Mouse (Mus musculus) hindbrain, embryonic 11.5 days (tissue): ENCODE data around the gene Gm16405. TPM values are rescaled to one million over a fixed set of nuclear protein-coding genes. Genes with fewer than 3 reads are reported as not detected.
"Not testable (repeated sequence)": the region's sequence is repeated elsewhere in the genome, so short reads cannot be mapped to it uniquely, and the experiment has no call there.

Source experiments
- ATAC-seq: fragments of 200-750 bp; cut with Nextera tagmentation; 2 replicates; pipeline ENCODE4 v1.8.0; 2017; ENCODE audit warnings: mild to moderate bottlenecking, moderate TSS enrichment, moderate library complexity; ENCODE audit not compliant: low FRiP score
- DNase-seq: peaks from one replicate; pipeline ENCODE4 v3.0.0-alpha.2; 2015; ENCODE audit warnings: low spot score
- H3K27ac ChIP-seq: fragments of 300-500 bp; sonication (generic); 2 replicates; pipeline ENCODE4 v1.5.1; 2014; ENCODE audit warnings: mild to moderate bottlenecking, low read depth, low read length
- H3K27me3 ChIP-seq: fragments of 300-500 bp; sonication (generic); 2 replicates; pipeline ENCODE4 v1.6.1; 2014; ENCODE audit warnings: mild to moderate bottlenecking, low read length, moderate library complexity, mixed read lengths; ENCODE audit not compliant: control insufficient read depth, insufficient read depth
- H3K36me3 ChIP-seq: fragments of 300-500 bp; sonication (generic); 2 replicates; pipeline ENCODE4 v1.6.1; 2014; ENCODE audit warnings: mild to moderate bottlenecking, low read length, moderate library complexity, mixed read lengths; ENCODE audit not compliant: control insufficient read depth, insufficient read depth
- H3K4me1 ChIP-seq: fragments of 300-500 bp; sonication (generic); replicated peaks from 2 replicates; pipeline ENCODE4 v1.6.1; 2014; ENCODE audit warnings: low read length, mixed read lengths; ENCODE audit not compliant: control insufficient read depth, insufficient read depth
- H3K4me2 ChIP-seq: fragments of 300-500 bp; sonication (generic); replicated peaks from 2 replicates; pipeline ENCODE4 v1.6.1; 2014; ENCODE audit warnings: mild to moderate bottlenecking, low read depth, low read length
- H3K4me3 ChIP-seq: fragments of 300-500 bp; sonication (generic); 2 replicates; pipeline ENCODE4 v1.5.1; 2014; ENCODE audit warnings: low read depth, low read length
- H3K9ac ChIP-seq: fragments of 300-500 bp; sonication (generic); 2 replicates; pipeline ENCODE4 v1.6.1; 2014; ENCODE audit warnings: low read depth, low read length
- H3K9me3 ChIP-seq: fragments of 300-500 bp; sonication (generic); 2 replicates; pipeline ENCODE4 v1.6.1; 2016; ENCODE audit warnings: low read length; ENCODE audit not compliant: control insufficient read depth
- WGBS: fragments of 180-500 bp; shearing (Covaris S2); extraction: QIAGEN DNeasy Blood & Tissue Kit; methylation state at CpG from one replicate; pipeline ENCODE4 v1.1.7; 2014; 5-methylcytosine and 5-hydroxymethylcytosine counted together
- polyA plus RNA-seq: library from polyadenylated mRNA; unstranded; fragments of >200 nt; fragmentation: Nextera tagmentation; extraction: Ambion mirVana; gene quantifications from 2 replicates; pipeline ENCODE4 v1.2.1, GENCODE M21; 2014

Gm16405 gene
- not detected in 2 replicates for polyA plus RNA-seq

DNA sequence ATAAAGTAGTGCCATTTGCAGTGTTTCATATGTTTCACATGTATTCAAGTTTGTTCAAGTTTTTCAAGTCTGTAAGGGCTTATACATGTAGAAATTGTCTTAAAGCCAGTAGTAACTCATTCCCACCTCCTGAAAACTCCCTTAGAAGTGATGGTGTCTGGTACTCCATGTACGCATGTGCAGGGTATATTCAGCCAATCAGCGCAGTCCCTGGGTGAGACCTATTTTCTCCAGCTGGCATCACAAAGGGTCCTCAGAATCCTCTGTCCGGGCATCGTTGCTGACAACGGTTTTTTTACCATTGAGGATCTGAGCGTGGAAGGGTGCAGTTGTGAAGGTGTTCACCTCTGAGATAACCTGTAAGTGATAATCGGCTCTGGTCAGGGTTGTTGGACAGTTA lies at the start of gene Gm16405:
TSS of gene Gm16405 (plus strand) at position 301 of the 400 bp plus-strand sequence.
- DNase-seq, ATAC-seq, H3K9ac ChIP-seq, H3K4me2 ChIP-seq, H3K4me1 ChIP-seq, H3K36me3 ChIP-seq, H3K27ac ChIP-seq, H3K4me3 ChIP-seq, H3K9me3 ChIP-seq, H3K27me3 ChIP-seq: not testable (repeated sequence)
- WGBS = no CpG with 5 or more reads among the region's 7 CpGs

Other genes with a start within 250 kb of the Gm16405 start
- gene Gm16430, start 91.0 kb downstream of the Gm16405 start, polyA plus RNA-seq = not detected in 2 replicates